Mouse (Mus musculus) G1E (cell line): ENCODE results near the gene Xpo4. TPM values are rescaled to one million over a fixed set of nuclear protein-coding genes. Genes with fewer than 3 reads are reported as not detected.
"Not testable (repeated sequence)": the region's sequence is repeated elsewhere in the genome, so short reads cannot be mapped to it uniquely, and the experiment has no call there.

Experiments
- ATAC-seq: 2 replicates; pipeline ENCODE4 v1.8.0; 2016; ENCODE audit warnings: mild to moderate bottlenecking; ENCODE audit not compliant: insufficient number of reproducible peaks, poor library complexity, low FRiP score, severe bottlenecking; ENCODE audit errors: extremely low read depth
- DNase-seq: peaks from one replicate; pipeline ENCODE4 v3.0.0; 2012; ENCODE audit warnings: low spot score
- H3K27me3 ChIP-seq: 2 replicates; pipeline ENCODE4 v1.6.1; 2012; ENCODE audit warnings: mild to moderate bottlenecking, low read length, inconsistent platforms; ENCODE audit not compliant: insufficient read depth
- H3K36me3 ChIP-seq: replicated peaks from 2 replicates; pipeline ENCODE3; 2012; ENCODE audit warnings: mild to moderate bottlenecking, inconsistent platforms
- H3K4me1 ChIP-seq: 2 replicates; pipeline ENCODE4 v1.6.1; 2012; ENCODE audit warnings: low read depth, low read length, inconsistent platforms, mixed read lengths; ENCODE audit not compliant: insufficient read depth
- H3K4me3 ChIP-seq: 2 replicates; pipeline ENCODE4 v1.5.1; 2012; ENCODE audit warnings: low read depth, mild to moderate bottlenecking, inconsistent platforms, low read length, moderate library complexity, mixed read lengths
- H3K9me3 ChIP-seq: replicated peaks from 2 replicates; pipeline ENCODE4 v1.6.1; 2012; ENCODE audit warnings: inconsistent platforms
- CTCF ChIP-seq: IDR thresholded peaks from 2 replicates; pipeline ENCODE4 v1.5.1; 2012; ENCODE audit warnings: low read depth, low read length, inconsistent platforms, mixed read lengths
- GATA1 ChIP-seq: IDR thresholded peaks from 2 replicates; pipeline ENCODE4 v1.6.1; 2012; ENCODE audit warnings: borderline replicate concordance, low read length, inconsistent platforms, mixed read lengths
- GATA2 ChIP-seq: IDR thresholded peaks from 2 replicates; pipeline ENCODE4 v1.6.1; 2012; ENCODE audit warnings: low read depth, low read length, inconsistent platforms, borderline replicate concordance
- POLR2AphosphoS5 ChIP-seq: IDR thresholded peaks from 2 replicates; pipeline ENCODE4 v1.6.1; 2012; ENCODE audit warnings: low read depth, low read length, inconsistent platforms; ENCODE audit not compliant: insufficient replicate concordance
- TAL1 ChIP-seq: conservative IDR thresholded peaks from 2 replicates; pipeline ENCODE4 v1.6.1; 2012; ENCODE audit warnings: low read depth, low read length, inconsistent platforms, mixed read lengths
- polyA plus RNA-seq: library from polyadenylated mRNA; stranded (reverse); fragments of >175 nt; gene quantifications from 2 replicates; pipeline ENCODE4 v1.2.3, GENCODE M21; 2012
- total RNA-seq, 2 experiments: library from RNA; stranded (forward) in 1 of 2; stranded (reverse) in 1 of 2; fragments of 200-1000 nt in 1 of 2; fragments of >200 nt in 1 of 2; fragmentation: Nextera tagmentation in 1 of 2; gene quantifications; 2 replicates each; pipeline ENCODE4 v1.2.3; 2014 to 2017

The Xpo4 gene
- total and polyA plus RNA-seq, 3 experiments: 16.3 to 81.6 (median 45.0) TPM

DNA sequence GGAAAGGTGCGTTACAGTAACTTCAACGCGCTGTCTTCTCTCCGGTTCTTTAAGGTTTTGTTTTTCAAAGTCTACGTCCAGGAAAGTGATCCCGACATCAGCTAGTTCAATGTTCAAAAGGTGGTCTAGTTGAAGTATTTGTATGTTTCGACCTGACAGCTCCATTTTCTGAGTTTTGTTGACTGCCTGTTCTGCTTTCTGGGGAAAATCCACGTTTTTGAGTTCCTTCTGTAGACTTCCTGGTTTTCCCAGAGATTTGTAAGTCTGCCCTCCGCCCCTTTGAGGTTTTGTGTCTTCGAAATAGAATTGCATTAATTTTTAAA, 359 bp upstream of the Xpo4 start:
- Histone ChIP-seq H3K4me1 (peaks cover 31% of the 10 kb centered on the region), H3K9me3 (no peaks in the 10 kb centered on the region), H3K36me3 (peaks cover 33% of the 10 kb centered on the region), H3K27me3 (no peaks in the 10 kb centered on the region), H3K4me3 (peak overlapping the region; percentile 96)
- no peak for DNase-seq
- TF ChIP-seq CTCF (no peak), GATA2 (no peak), TAL1 (no peak), GATA1 (no peak), POLR2AphosphoS5 (no peak)
- ATAC-seq: no peak

GRCm38 (mm10) chr14:57664311-57664821, 864 bp downstream of the Xpo4 start:
- H3K27me3 ChIP-seq: no peaks in the 10 kb centered on the region
- ATAC-seq: peak; percentile 50
- no peak for TF ChIP-seq GATA1
- no peak for TF ChIP-seq CTCF
- TF ChIP-seq TAL1: no peak
- no peak for TF ChIP-seq GATA2
- TF ChIP-seq POLR2AphosphoS5: no peak
- peak overlapping the region; percentile 96 for H3K4me3 ChIP-seq
- H3K36me3 ChIP-seq: peaks cover 33% of the 10 kb centered on the region
- peaks cover 34% of the 10 kb centered on the region for H3K4me1 ChIP-seq
- no peaks in the 10 kb centered on the region for H3K9me3 ChIP-seq
- peak; percentile 19 for DNase-seq

GRCm38 (mm10) chr14:57663630-57664029, 1.6 kb downstream of the Xpo4 start:
- Histone ChIP-seq H3K27me3 (no peaks in the 10 kb centered on the region), H3K4me3 (peak overlapping the region; percentile 96), H3K4me1 (peaks cover 34% of the 10 kb centered on the region), H3K36me3 (peaks cover 30% of the 10 kb centered on the region), H3K9me3 (no peaks in the 10 kb centered on the region)
- no peak for ATAC-seq
- DNase-seq: no peak
- TF ChIP-seq GATA2: no peak

- H3K4me3 ChIP-seq: no peak overlapping the region
- H3K4me1 ChIP-seq: peaks cover 33% of the 10 kb centered on the region
- H3K36me3 ChIP-seq: peaks cover 50% of the 10 kb centered on the region
- TF ChIP-seq CTCF: no peak
- H3K9me3 ChIP-seq: no peaks in the 10 kb centered on the region
- H3K27me3 ChIP-seq: no peaks in the 10 kb centered on the region
- DNase-seq (no peak), ATAC-seq (no peak; the same call in 1 of the 2 replicates)
These were observed 6.9 kb downstream of the Xpo4 start for GRCm38 (mm10) chr14:57658301-57658700.

GRCm38 (mm10) chr14:57657500-57657899, 7.7 kb downstream of the Xpo4 start:
- TF ChIP-seq TAL1 (no peak), POLR2AphosphoS5 (no peak), CTCF (no peak)
- no peak for ATAC-seq

DNA sequence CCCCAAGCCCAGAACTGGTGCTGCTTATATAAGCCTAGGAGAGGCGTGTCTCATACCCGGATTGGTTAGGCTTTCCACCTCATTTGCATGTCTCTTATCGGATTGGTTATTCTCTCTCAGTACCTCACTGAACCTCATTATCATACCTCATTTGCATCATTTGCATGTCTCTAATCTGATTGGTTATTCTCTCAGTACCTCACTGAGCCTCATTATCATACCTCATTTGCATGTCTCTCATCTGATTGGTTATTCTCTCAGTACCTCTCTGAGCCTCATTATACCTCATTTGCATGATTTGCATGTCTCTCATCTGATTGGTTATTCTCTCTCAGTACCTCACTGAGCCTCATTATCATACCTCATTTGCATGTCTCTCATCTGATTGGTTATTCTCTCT, 8.7 kb downstream of the Xpo4 start:
- DNase-seq, H3K4me3 ChIP-seq, H3K27me3 ChIP-seq, H3K9me3 ChIP-seq, ATAC-seq: not testable (repeated sequence)
- Histone ChIP-seq H3K4me1 (peaks cover 24% of the 10 kb centered on the region), H3K36me3 (peaks cover 53% of the 10 kb centered on the region)

More at GRCm38 (mm10) chr14:57657500-57657899, 7.7 kb downstream of the Xpo4 start:
- DNase-seq: no peak
- H3K4me3 ChIP-seq: no peak overlapping the region
- no peaks in the 10 kb centered on the region for H3K27me3 ChIP-seq
- H3K9me3 ChIP-seq: no peaks in the 10 kb centered on the region
- peaks cover 27% of the 10 kb centered on the region for H3K4me1 ChIP-seq
- peaks cover 56% of the 10 kb centered on the region for H3K36me3 ChIP-seq

DNA sequence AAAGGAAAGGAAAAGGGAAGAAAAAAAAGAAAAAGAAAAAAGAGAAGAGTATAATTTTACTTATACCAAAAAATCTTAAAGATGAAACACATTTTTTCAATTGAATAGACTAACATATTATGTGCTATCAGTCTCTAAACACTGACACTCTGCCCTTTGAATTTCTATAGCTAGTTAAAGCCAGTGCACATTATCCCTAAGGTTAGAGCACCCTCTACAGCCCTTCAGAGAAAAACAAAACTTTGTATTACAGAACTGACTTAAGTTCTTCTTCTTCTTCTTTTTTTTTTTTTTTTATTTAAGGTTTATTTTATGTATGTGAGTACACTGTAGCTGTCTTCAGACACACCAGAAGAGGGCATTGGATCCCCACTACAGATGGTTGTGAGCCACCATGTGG, 15.7 kb downstream of the Xpo4 start:
- peaks cover 23% of the 10 kb centered on the region for H3K4me1 ChIP-seq
- H3K27me3 ChIP-seq: no peaks in the 10 kb centered on the region
- no peaks in the 10 kb centered on the region for H3K9me3 ChIP-seq
- DNase-seq (no peak), ATAC-seq (no peak)
- no peak overlapping the region for H3K4me3 ChIP-seq
- no peak for TF ChIP-seq TAL1
- TF ChIP-seq GATA2: no peak
- TF ChIP-seq CTCF: no peak
- no peak for TF ChIP-seq GATA1
- TF ChIP-seq POLR2AphosphoS5: no peak
- H3K36me3 ChIP-seq: peaks cover 58% of the 10 kb centered on the region
